Mouse (Mus musculus) hindbrain, postnatal 0 days (tissue): ENCODE data around the gene Rsph9. TPM values are rescaled to one million over a fixed set of nuclear protein-coding genes. Genes with fewer than 3 reads are reported as not detected.

Source experiments
- ATAC-seq: fragments of 200-750 bp; cut with Nextera tagmentation; 2 replicates; pipeline ENCODE4 v1.8.0; 2017; ENCODE audit warnings: mild to moderate bottlenecking, moderate TSS enrichment, moderate library complexity
- DNase-seq: peaks from one replicate; pipeline ENCODE4 v3.0.0-alpha.2; 2015; ENCODE audit warnings: low spot score
- H3K27ac ChIP-seq: fragments of 300-500 bp; sonication (generic); 2 replicates; pipeline ENCODE4 v1.5.1; 2014; ENCODE audit warnings: mild to moderate bottlenecking
- H3K27me3 ChIP-seq: fragments of 300-500 bp; sonication (generic); 2 replicates; pipeline ENCODE4 v1.6.1; 2014; ENCODE audit warnings: low read length, mixed read lengths; ENCODE audit not compliant: insufficient read depth
- H3K36me3 ChIP-seq: fragments of 300-500 bp; sonication (generic); 2 replicates; pipeline ENCODE4 v1.6.1; 2014; ENCODE audit warnings: low read length, mixed read lengths; ENCODE audit not compliant: insufficient read depth
- H3K4me1 ChIP-seq: fragments of 300-500 bp; sonication (generic); 2 replicates; pipeline ENCODE4 v1.6.1; 2014; ENCODE audit warnings: antibody characterized with exemption, low read length, mixed read lengths; ENCODE audit not compliant: insufficient read depth
- H3K4me2 ChIP-seq: fragments of 300-500 bp; sonication (generic); 2 replicates; pipeline ENCODE4 v1.6.1; 2014; ENCODE audit warnings: low read depth, mild to moderate bottlenecking, low read length, moderate library complexity, mixed read lengths
- H3K4me3 ChIP-seq: fragments of 300-500 bp; sonication (generic); 2 replicates; pipeline ENCODE4 v1.5.1; 2014; ENCODE audit warnings: low read length
- H3K9ac ChIP-seq: fragments of 300-500 bp; sonication (generic); replicated peaks from 2 replicates; pipeline ENCODE4 v1.6.1; 2014; ENCODE audit warnings: mild to moderate bottlenecking, low read length, moderate library complexity, mixed read lengths
- H3K9me3 ChIP-seq: fragments of 300-500 bp; sonication (generic); 2 replicates; pipeline ENCODE4 v1.6.1; 2016; ENCODE audit warnings: low read length, mixed read lengths
- CTCF ChIP-seq: IDR thresholded peaks from 2 replicates; pipeline ENCODE4 v1.5.1; 2016; ENCODE audit warnings: antibody characterized with exemption, control low read depth, low read depth
- WGBS: fragments of 180-500 bp; shearing (Covaris S2); extraction: QIAGEN DNeasy Blood & Tissue Kit; methylation state at CpG from one replicate; pipeline ENCODE4 v1.1.7; 2014; 5-methylcytosine and 5-hydroxymethylcytosine counted together
- polyA plus RNA-seq: library from polyadenylated mRNA; unstranded; fragments of >200 nt; fragmentation: Nextera tagmentation; extraction: Ambion mirVana; gene quantifications from 2 replicates; pipeline ENCODE4 v1.2.1, GENCODE M21; 2015
- total RNA-seq: library from RNA; depleted of rRNA; stranded (reverse); fragments of >200 nt; gene quantifications from 2 replicates; pipeline ENCODE4 v1.2.3, GENCODE M21; 2014; rRNA removed

Gene Rsph9
- total and polyA plus RNA-seq, 2 experiments from 2014 or later: 50.7 to 74.7 TPM

DNA sequence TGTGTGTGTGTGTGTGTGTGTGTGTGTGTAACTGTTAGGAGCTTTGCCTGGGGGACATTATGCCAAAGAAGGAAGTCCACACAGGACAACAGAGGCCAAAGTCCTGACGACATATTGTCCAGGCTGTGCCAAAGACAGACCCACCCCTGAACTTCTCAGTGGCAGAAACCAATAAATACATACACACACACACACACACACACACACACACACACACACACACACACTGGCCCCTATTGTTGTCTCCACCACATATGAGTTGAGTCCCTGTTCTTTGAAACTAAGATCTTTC, 67.8 kb downstream of the Rsph9 start:
- no peak overlapping the region for H3K27ac ChIP-seq
- no peak for TF ChIP-seq CTCF
- no peaks in the 10 kb centered on the region for H3K4me1 ChIP-seq
- no peak overlapping the region for H3K9ac ChIP-seq
- no peak for ATAC-seq
- DNase-seq: no peak
- no peak overlapping the region for H3K4me2 ChIP-seq
- H3K27me3 ChIP-seq: no peaks in the 10 kb centered on the region
- no peaks in the 10 kb centered on the region for H3K9me3 ChIP-seq
- 65% methylated on average over 1 of the region's 1 CpGs for WGBS
- no peaks in the 10 kb centered on the region for H3K36me3 ChIP-seq
- H3K4me3 ChIP-seq: no peak overlapping the region

DNA sequence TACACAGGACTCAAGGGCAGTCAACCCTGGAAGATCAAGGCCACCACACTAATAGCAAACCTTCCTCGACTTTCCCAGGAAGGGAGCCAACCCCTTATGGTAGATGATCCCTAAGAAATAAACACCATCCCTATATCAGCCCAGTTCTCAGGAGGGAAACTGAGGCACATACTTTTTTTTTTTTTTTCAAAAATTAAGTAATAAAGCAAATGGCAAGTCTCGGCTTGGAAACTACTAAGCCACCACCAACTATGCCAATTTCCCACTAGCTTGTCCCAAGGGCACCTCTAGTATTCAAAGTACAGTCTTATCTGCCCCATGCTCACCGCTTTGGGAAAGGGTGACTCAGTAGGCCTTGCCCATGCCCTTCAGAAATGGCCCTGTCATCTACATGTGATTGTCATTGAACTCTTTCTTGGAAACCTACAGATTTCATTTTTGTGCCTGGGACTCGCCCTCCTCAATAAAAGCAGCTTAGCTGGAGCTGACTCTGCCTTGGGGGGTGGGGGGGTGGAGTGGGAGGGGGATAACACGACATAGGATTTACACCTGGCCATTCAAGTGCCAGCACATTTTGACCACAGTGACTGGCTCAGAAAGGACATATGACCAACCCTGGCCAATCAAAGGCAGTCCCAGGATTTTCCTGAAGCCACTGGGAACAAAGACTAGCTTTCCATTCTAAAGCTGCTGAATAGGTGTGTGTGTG, 68.3 kb downstream of the Rsph9 start:
- TF ChIP-seq CTCF: no peak
- Histone ChIP-seq H3K9me3 (no peaks in the 10 kb centered on the region), H3K27ac (no peak overlapping the region), H3K9ac (no peak overlapping the region), H3K27me3 (no peaks in the 10 kb centered on the region), H3K4me2 (no peak overlapping the region), H3K4me1 (no peaks in the 10 kb centered on the region), H3K4me3 (no peak overlapping the region), H3K36me3 (no peaks in the 10 kb centered on the region)
- DNase-seq (no peak), ATAC-seq (peak; percentile 28; the same call in 1 of the 2 replicates)
- WGBS: 74% methylated on average over 5 of the region's 5 CpGs

DNA sequence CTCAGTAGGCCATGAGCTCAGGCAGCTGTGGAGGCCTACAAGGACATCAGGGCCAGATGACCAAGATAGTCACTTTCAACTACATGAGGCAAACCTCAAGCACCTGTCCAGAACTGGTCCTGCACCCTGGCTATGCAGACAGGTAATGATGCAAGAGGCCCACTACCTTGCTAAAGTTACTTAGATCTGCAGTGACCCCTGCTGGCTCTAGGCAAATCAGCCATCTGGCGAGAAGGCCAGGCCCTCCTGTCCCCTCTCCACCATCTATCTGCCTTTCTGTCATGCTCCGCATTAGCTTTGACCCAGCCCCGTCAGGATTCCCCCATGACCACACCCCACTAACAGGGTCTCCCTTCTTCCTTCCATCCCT, 68.9 kb downstream of the Rsph9 start:
- TF ChIP-seq CTCF: peak; percentile 55
- Histone ChIP-seq H3K4me1 (no peaks in the 10 kb centered on the region), H3K9ac (no peak overlapping the region), H3K27me3 (no peaks in the 10 kb centered on the region), H3K4me3 (no peak overlapping the region), H3K9me3 (no peaks in the 10 kb centered on the region), H3K4me2 (no peak overlapping the region), H3K36me3 (no peaks in the 10 kb centered on the region), H3K27ac (no peak overlapping the region)
- no peak for ATAC-seq
- WGBS: 54% methylated on average over 3 of the region's 3 CpGs
- DNase-seq: peak; percentile 32

DNA sequence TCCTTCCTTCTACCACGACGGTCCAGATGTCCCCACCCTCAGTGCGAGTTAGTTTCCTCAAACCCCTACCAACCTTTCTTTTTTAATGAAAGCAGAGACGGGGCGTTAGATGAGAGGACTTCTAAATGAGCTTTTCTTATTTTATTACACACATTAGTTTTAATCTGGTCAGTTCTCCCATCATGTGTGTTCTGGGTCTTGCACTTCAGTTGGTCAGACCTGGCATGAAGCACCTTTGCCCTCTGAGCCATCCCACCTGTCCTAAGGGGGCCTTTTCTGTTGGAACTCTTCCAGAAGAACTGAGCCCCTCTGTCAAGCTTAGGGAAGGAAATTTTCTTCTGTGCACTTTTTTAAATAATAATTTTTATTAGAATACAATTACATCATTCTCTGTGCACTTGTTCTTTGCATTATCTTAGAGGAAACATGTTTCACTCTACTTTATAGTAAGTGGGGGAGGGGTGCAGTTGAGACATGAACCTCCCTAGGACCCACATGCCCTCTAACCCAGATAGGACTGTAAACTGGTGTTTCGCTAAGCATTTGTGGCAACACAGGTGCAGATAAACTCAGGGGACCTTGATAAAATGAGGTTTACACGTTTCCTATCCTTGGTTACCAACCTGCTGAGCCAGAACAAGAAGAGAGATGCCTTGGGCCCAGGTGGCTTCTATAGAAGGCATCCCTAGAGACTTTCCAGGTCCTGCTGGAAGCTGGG, 69.5 kb downstream of the Rsph9 start:
- H3K4me2 ChIP-seq: 0 out of 2 replicates have a peak overlapping the region, but pooled peaks have one; percentile 25
- no peaks in the 10 kb centered on the region for H3K27me3 ChIP-seq
- DNase-seq (no peak), ATAC-seq (no peak)
- no peaks in the 10 kb centered on the region for H3K36me3 ChIP-seq
- no peak overlapping the region for H3K4me3 ChIP-seq
- no peaks in the 10 kb centered on the region for H3K4me1 ChIP-seq
- H3K27ac ChIP-seq: no peak overlapping the region
- H3K9ac ChIP-seq: no peak overlapping the region
- H3K9me3 ChIP-seq: no peaks in the 10 kb centered on the region
- 57% methylated on average over 7 of the region's 7 CpGs for WGBS
- no peak for TF ChIP-seq CTCF

DNA sequence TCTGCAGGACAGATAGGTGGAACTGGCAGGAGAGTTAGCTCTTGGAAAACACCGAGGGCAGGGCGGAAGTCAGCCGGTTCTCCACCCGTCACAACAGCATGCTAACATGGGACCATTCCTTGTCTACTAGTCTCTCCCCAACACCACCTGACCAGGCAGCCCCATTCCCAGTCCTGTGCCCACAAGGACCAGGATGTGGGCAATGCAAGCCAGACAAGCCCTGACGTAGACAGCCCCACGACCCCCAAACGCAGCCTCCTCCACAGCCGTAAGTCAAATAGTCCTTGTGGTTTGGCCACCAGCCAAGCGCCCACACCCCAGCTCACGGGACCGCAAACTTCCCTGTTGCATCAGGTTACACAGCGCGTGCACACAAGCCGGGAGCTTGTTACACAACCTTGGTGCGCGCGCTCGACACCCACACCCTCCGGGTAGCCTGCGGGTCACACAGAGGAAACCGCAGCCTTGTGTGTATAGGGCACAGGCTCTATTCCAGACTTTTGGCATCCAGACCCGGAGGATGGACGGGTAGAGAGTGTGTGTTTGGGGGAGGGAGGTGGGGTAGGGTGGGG, 70.2 kb downstream of the Rsph9 start:
- Histone ChIP-seq H3K9me3 (no peaks in the 10 kb centered on the region), H3K27me3 (no peaks in the 10 kb centered on the region), H3K9ac (no peak overlapping the region), H3K4me3 (no peak overlapping the region), H3K36me3 (no peaks in the 10 kb centered on the region), H3K4me1 (no peaks in the 10 kb centered on the region), H3K4me2 (0 out of 2 replicates have a peak overlapping the region, but pooled peaks have one; percentile 25), H3K27ac (no peak overlapping the region)
- ATAC-seq (peak; percentile 43; the same call in 1 of the 2 replicates), DNase-seq (peak; percentile 29)
- no peak for TF ChIP-seq CTCF
- WGBS: 47% methylated on average over 23 of the region's 23 CpGs

Other genes starting within 250 kb of the Rsph9 start
- gene Vegfa, start 111.8 kb downstream of the Rsph9 start, total RNA-seq: 89.5 and 89.6 TPM in 2 replicates
- gene Vegfa, start 111.8 kb downstream of the Rsph9 start, polyA plus RNA-seq: 4.1 and 4.8 TPM in 2 replicates
- 62.8 and 67.1 TPM in 2 replicates for gene Mrps18a, start 33.2 kb downstream of the Rsph9 start, total RNA-seq
- gene Mrps18a, start 33.2 kb downstream of the Rsph9 start, polyA plus RNA-seq: 165 and 169 TPM in 2 replicates
- gene Mad2l1bp, start 9.3 kb upstream of the Rsph9 start, total RNA-seq: 10.2 and 16.2 TPM in 2 replicates
- 17.2 and 17.5 TPM in 2 replicates for gene Mad2l1bp, start 9.3 kb upstream of the Rsph9 start, polyA plus RNA-seq
- 68.0 and 94.8 TPM in 2 replicates for gene Gtpbp2, start 16.8 kb upstream of the Rsph9 start, total RNA-seq
- gene Gtpbp2, start 16.8 kb upstream of the Rsph9 start, polyA plus RNA-seq: 25.8 and 27.9 TPM in 2 replicates
- gene Polh, start 58.4 kb upstream of the Rsph9 start, total RNA-seq: 9.7 and 10.5 TPM in 2 replicates
- gene Polh, start 58.4 kb upstream of the Rsph9 start, polyA plus RNA-seq: 4.7 and 5.5 TPM in 2 replicates
- gene Xpo5, start 58.6 kb upstream of the Rsph9 start, total RNA-seq: 54.5 and 56.9 TPM in 2 replicates
- 23.8 and 23.9 TPM in 2 replicates for gene Xpo5, start 58.6 kb upstream of the Rsph9 start, polyA plus RNA-seq
- 45.9 and 61.1 TPM in 2 replicates for gene Polr1c, start 103.8 kb upstream of the Rsph9 start, total RNA-seq
- 58.7 and 61.7 TPM in 2 replicates for gene Polr1c, start 103.8 kb upstream of the Rsph9 start, polyA plus RNA-seq
- 22.2 and 26.9 TPM in 2 replicates for gene Yipf3, start 103.9 kb upstream of the Rsph9 start, total RNA-seq
- gene Yipf3, start 103.9 kb upstream of the Rsph9 start, polyA plus RNA-seq: 78.7 and 85.4 TPM in 2 replicates
- gene Lrrc73, start 109.3 kb upstream of the Rsph9 start, total RNA-seq: 48.2 and 54.5 TPM in 2 replicates
- 27.2 and 28.0 TPM in 2 replicates for gene Lrrc73, start 109.3 kb upstream of the Rsph9 start, polyA plus RNA-seq
- 30.7 and 43.3 TPM in 2 replicates for gene Tjap1, start 138.8 kb upstream of the Rsph9 start, total RNA-seq
- 19.5 and 19.9 TPM in 2 replicates for gene Tjap1, start 138.8 kb upstream of the Rsph9 start, polyA plus RNA-seq
- 67.1 and 67.7 TPM in 2 replicates for gene Dlk2, start 153.2 kb upstream of the Rsph9 start, total RNA-seq
- gene Dlk2, start 153.2 kb upstream of the Rsph9 start, polyA plus RNA-seq: 20.2 and 23.9 TPM in 2 replicates
- 12.8 and 16.4 TPM in 2 replicates for gene Abcc10, start 184.1 kb upstream of the Rsph9 start, total RNA-seq
- gene Abcc10, start 184.1 kb upstream of the Rsph9 start, polyA plus RNA-seq: 6.6 and 7.3 TPM in 2 replicates
- gene Zfp318, start 239.5 kb upstream of the Rsph9 start, total RNA-seq: 20.1 and 24.5 TPM in 2 replicates
- gene Zfp318, start 239.5 kb upstream of the Rsph9 start, polyA plus RNA-seq: 22.9 and 23.2 TPM in 2 replicates